Mouse (Mus musculus): ENCODE data around the gene Ttc30a2. TPM values are rescaled to one million over a fixed set of nuclear protein-coding genes. Genes with fewer than 3 reads are reported as not detected.
"Not testable (repeated sequence)": the region's sequence is repeated elsewhere in the genome, so short reads cannot be mapped to it uniquely, and the experiment has no call there.

The Ttc30a2 gene
- polyA plus RNA-seq (2012; ENCODE audit: insufficient read depth, low replicate concordance), result 0.30 and 1.3 TPM in 2 replicates

DNA sequence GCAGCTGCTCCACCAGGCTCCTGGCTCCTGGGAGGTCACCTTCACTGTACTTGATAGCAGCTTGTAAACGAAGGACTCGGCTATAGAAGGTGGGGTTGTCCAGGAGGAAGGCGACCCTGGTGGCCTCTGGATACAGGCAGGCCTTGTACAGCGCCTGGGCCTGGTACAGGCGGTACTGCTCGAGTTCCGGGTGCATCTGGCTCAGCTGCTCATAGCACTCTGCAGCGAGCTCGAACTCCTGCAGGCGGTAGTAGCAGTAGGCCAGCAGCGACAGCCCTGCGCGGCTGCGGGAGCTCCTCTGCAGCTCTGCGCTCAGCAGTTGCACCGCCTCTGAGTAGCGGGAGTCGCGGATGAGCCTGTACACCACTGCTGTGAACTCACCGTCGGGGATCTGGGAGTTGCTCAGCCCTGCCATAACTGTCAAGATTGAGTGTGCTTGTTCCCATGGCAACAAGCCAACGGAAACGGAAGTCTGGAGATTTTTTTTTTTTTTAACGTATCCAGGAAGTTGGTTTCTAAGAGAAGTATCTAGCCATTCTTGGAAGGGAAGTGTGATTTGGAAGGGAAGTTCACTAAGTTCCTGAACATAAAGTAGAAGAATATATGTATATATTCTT lies at the start of gene Ttc30a2:
Gene Ttc30a2, minus strand, starts transcription at position 419 of the 617 bp plus-strand sequence.
- not testable (repeated sequence) for H3K36me3 ChIP-seq (replicated peaks; ENCODE audit: low read length); H3K27me3 ChIP-seq (replicated peaks); H3K4me3 ChIP-seq (replicated peaks); H3K9me3 ChIP-seq; H3K4me1 ChIP-seq

DNA sequence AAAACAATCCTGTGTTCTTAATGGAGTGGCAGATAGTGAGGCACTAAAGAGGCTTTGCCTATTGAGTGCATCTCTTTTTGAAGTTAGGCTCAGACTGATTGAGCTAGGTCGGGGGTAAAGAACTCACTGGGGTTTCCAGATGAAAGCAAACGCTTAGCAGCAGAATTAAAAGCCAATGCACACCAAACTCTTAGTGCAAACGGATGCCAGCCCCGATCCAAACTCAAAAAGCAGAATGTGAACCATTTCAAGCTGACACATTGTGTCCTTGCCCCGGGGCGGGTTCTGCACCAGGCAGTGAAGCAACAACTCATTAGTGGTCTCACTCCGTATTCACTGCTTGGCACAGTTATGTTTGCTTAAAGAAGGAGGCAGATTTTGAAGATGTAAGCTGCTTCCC lies 38.9 kb upstream of the Ttc30a2 start:
- no peaks in the 10 kb centered on the region for H3K9me3 ChIP-seq
- H3K27me3 ChIP-seq (replicated peaks), result peaks cover 18% of the 10 kb centered on the region
- no peaks in the 10 kb centered on the region for H3K4me1 ChIP-seq
- TF ChIP-seq GATA1 (IDR thresholded peaks at IDR 0.05; ENCODE audit: borderline replicate concordance, low read length), result no peak
- no peak for TF ChIP-seq FLI1 (IDR thresholded peaks at IDR 0.05; ENCODE audit: low read length)
- H3K36me3 ChIP-seq (replicated peaks; ENCODE audit: low read length), result no peaks in the 10 kb centered on the region
- H3K4me3 ChIP-seq (replicated peaks), result no peak overlapping the region

DNA sequence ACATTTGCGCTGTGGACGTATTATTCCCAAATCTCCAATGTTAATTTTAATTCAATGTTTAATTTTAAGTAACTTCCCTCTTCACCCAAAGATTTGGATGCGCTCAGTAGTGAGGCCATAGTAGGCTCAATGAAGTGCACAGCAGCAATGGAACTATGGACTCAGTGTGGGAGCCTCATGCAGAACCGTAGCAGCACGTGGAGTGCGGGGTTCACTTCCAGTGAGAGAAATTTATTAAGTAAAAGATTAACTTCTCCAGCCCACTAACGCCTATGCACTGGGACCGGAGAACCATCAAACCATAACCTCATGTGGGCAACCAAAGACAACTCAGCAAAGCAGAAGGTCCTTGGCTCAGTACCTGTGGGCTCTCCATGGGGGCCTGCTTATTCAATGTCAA lies 38.2 kb upstream of the Ttc30a2 start:
- H3K36me3 ChIP-seq (replicated peaks; ENCODE audit: low read length), result no peaks in the 10 kb centered on the region
- TF ChIP-seq FLI1 (IDR thresholded peaks at IDR 0.05; ENCODE audit: low read length) (no peak), GATA1 (IDR thresholded peaks at IDR 0.05; ENCODE audit: borderline replicate concordance, low read length) (no peak)
- H3K9me3 ChIP-seq, result no peaks in the 10 kb centered on the region
- H3K4me3 ChIP-seq (replicated peaks), result no peak overlapping the region
- H3K27me3 ChIP-seq (replicated peaks), result peaks cover 22% of the 10 kb centered on the region
- no peaks in the 10 kb centered on the region for H3K4me1 ChIP-seq

DNA sequence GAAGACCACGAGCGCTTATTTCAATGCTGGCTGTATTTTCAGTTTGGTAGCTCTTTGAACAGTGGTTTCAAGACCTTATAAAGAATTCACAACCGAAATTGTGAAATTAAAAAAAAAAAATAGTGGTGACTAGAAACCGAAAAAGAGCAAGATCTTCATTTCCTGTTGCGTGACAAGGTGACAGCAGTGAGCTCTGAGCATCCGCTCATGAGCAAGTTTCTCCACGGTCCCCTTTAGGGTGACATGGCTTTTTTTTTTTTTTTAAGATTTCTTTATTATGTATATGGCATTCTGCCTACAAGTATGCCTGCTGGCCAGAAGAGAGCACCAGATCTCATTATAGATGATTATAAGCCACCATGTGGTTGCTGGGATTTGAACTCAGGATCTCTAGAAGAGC lies 37.5 kb upstream of the Ttc30a2 start:
- no peaks in the 10 kb centered on the region for H3K9me3 ChIP-seq
- no peak overlapping the region for H3K4me3 ChIP-seq (replicated peaks)
- TF ChIP-seq FLI1 (IDR thresholded peaks at IDR 0.05; ENCODE audit: low read length) (no peak), GATA1 (IDR thresholded peaks at IDR 0.05; ENCODE audit: borderline replicate concordance, low read length) (no peak)
- peaks cover 19% of the 10 kb centered on the region for H3K27me3 ChIP-seq (replicated peaks)
- no peaks in the 10 kb centered on the region for H3K36me3 ChIP-seq (replicated peaks; ENCODE audit: low read length)
- H3K4me1 ChIP-seq, result no peaks in the 10 kb centered on the region

DNA sequence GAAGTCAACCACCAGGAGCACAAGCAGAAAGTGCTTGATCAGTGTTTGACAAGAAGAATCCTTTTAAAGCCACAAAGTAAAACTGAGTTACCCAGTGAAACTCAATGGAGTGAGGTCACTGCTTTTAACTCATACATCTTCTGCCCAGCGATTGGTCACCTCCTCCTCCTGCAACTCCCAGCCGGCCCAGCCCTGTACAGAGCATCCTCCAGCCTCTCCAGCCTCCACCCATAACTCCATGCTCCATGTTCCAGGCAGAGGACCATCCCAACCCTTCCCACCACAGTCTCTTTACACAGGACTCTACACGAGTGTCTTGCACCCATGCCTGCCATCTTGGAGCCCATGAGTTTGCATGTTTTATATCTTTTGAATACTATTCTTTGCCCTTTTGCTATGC lies 36.7 kb upstream of the Ttc30a2 start:
- Histone ChIP-seq H3K9me3 (no peaks in the 10 kb centered on the region), H3K27me3 (replicated peaks) (peaks cover 19% of the 10 kb centered on the region), H3K4me1 (no peaks in the 10 kb centered on the region), H3K36me3 (replicated peaks; ENCODE audit: low read length) (no peaks in the 10 kb centered on the region), H3K4me3 (replicated peaks) (no peak overlapping the region)
- TF ChIP-seq GATA1 (IDR thresholded peaks at IDR 0.05; ENCODE audit: borderline replicate concordance, low read length), result no peak
- TF ChIP-seq FLI1 (IDR thresholded peaks at IDR 0.05; ENCODE audit: low read length), result no peak

DNA sequence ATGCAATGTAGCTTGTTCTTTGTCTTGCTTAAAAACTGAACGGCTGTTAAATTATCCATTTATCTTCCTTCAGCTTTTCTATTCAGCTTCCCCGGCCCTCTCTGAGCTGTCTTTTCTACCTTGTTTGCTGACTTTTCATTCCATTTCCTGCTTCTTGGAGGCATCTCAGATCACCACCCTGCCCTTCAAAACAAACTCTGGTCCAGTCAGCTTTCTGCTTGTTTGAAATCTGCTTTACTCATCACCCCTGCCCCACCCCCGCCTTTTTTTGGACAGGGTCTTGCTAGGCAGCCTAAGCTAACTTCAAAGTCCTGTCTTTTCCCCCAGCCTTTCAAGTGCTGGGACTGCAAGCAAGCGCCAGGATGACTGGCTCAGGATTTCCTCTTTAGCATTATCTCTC lies 28.2 kb upstream of the Ttc30a2 start:
- peaks cover 13% of the 10 kb centered on the region for H3K27me3 ChIP-seq (replicated peaks)
- no peaks in the 10 kb centered on the region for H3K4me1 ChIP-seq
- TF ChIP-seq GATA1 (IDR thresholded peaks at IDR 0.05; ENCODE audit: borderline replicate concordance, low read length) (no peak), FLI1 (IDR thresholded peaks at IDR 0.05; ENCODE audit: low read length) (no peak)

DNA sequence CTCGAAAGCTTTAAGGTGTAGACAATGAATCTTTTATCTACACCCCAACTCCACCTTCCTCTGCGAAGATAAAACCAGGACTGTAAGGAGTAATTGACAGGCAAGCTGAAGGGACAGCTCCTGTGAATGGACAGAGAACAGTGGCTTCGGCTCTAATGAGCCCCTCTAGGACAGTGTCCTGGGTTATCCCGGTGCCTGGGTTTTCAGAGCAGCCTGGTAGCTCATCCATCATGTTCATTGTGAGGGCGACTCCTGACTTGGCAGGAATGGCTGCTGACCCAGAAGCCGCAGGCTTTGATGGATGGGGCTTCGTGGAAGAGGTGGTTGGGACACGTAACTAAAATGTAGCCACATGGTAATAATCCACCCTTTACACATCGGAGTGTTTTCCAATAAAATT lies 24.9 kb upstream of the Ttc30a2 start:
- no peak for TF ChIP-seq FLI1 (IDR thresholded peaks at IDR 0.05; ENCODE audit: low read length)
- no peak for TF ChIP-seq GATA1 (IDR thresholded peaks at IDR 0.05; ENCODE audit: borderline replicate concordance, low read length)
- H3K27me3 ChIP-seq (replicated peaks), result peaks cover 25% of the 10 kb centered on the region
- H3K9me3 ChIP-seq, result no peaks in the 10 kb centered on the region
- no peak overlapping the region for H3K4me3 ChIP-seq (replicated peaks)
- H3K4me1 ChIP-seq, result no peaks in the 10 kb centered on the region
- H3K36me3 ChIP-seq (replicated peaks; ENCODE audit: low read length), result no peaks in the 10 kb centered on the region

More for the DNA sequence above, 28.2 kb upstream of the Ttc30a2 start:
- no peaks in the 10 kb centered on the region for H3K9me3 ChIP-seq
- no peak overlapping the region for H3K4me3 ChIP-seq (replicated peaks)
- H3K36me3 ChIP-seq (replicated peaks; ENCODE audit: low read length), result no peaks in the 10 kb centered on the region

DNA sequence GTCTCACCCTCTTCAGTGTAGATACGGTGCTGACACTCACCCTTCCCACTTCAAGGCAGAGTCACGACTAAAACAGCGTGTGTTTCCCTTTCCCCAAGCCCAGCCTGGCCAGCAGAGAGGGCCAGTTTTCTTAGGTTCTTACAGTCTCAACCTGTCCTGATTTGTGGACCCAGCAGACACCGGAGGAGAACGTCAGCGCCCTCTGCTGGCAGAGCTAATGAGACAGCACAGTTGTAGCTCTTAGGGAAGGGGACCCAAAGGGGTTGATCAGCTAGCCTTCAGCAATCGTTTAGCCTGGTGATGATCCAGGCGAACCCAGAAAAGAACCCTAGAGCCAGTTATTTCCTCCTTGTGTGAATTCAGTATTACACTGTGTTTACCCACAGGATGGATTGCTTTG lies 23.4 kb upstream of the Ttc30a2 start:
- Histone ChIP-seq H3K9me3 (no peaks in the 10 kb centered on the region), H3K4me1 (no peaks in the 10 kb centered on the region), H3K27me3 (replicated peaks) (peaks cover 24% of the 10 kb centered on the region), H3K4me3 (replicated peaks) (no peak overlapping the region), H3K36me3 (replicated peaks; ENCODE audit: low read length) (no peaks in the 10 kb centered on the region)
- no peak for TF ChIP-seq GATA1 (IDR thresholded peaks at IDR 0.05; ENCODE audit: borderline replicate concordance, low read length)
- no peak for TF ChIP-seq FLI1 (IDR thresholded peaks at IDR 0.05; ENCODE audit: low read length)

DNA sequence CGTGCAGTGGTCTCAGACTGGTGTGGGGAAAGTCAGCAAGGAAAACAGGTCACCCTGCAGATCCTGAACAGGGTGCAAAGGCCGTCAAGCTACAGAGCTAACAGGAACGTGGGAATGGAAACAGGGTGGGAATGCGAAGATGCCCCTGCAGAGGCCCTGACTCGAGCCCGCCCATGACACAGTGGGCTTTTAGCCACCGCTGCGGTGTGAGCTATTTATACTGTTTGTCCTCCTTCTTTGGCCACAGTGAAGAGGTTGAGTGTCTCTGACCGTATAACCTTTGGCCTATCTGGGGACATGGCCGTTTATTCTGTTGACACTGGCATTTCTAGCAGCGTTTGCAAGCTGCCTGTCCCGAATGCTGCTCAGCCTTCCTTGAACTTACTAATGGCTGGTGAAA lies 21.7 kb upstream of the Ttc30a2 start:
- Histone ChIP-seq H3K27me3 (replicated peaks) (peaks cover 30% of the 10 kb centered on the region), H3K4me3 (replicated peaks) (no peak overlapping the region), H3K36me3 (replicated peaks; ENCODE audit: low read length) (no peaks in the 10 kb centered on the region), H3K9me3 (no peaks in the 10 kb centered on the region), H3K4me1 (no peaks in the 10 kb centered on the region)
- TF ChIP-seq GATA1 (IDR thresholded peaks at IDR 0.05; ENCODE audit: borderline replicate concordance, low read length), result no peak
- TF ChIP-seq FLI1 (IDR thresholded peaks at IDR 0.05; ENCODE audit: low read length), result no peak

DNA sequence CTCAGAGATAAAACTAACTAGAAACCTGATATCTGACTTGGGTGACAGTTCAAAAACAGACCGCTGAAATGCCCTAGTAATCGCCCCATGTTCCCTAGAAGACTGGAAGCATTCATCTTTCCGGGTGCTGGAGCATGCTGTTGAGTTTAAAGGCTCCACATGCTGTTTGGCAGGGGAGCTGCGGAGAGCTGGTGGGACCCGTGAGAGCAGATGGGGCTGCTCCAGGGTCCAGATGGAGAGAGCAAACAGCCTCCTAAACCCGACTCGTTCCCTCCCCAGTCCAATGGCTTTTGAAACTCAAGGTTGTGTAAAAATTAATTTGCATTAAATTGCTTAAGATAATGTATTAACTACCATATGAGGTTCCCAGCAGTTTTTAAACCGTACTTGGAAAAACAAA lies 20.7 kb upstream of the Ttc30a2 start:
- no peak overlapping the region for H3K4me3 ChIP-seq (replicated peaks)
- no peaks in the 10 kb centered on the region for H3K36me3 ChIP-seq (replicated peaks; ENCODE audit: low read length)
- no peak for TF ChIP-seq GATA1 (IDR thresholded peaks at IDR 0.05; ENCODE audit: borderline replicate concordance, low read length)
- TF ChIP-seq FLI1 (IDR thresholded peaks at IDR 0.05; ENCODE audit: low read length), result no peak

DNA sequence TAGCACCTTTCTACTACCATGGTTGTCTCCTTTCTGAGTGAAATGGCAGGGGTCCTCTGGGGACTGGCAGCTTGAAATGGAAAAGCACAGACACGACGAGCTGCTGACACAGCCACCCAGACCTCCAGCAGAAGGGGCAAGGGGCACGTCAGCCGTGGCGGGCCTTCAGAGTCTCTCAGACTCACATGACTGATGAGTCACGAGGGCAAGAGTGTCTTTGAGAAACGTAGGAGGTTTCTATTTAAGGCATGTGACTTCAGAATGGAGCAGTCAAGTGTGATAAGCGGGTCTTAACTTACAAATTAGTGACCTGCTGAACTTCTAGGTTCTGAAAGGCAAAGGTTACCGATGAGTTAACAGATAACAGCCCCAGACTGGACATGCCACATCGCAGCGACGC lies 19.8 kb upstream of the Ttc30a2 start:
- Histone ChIP-seq H3K4me1 (no peaks in the 10 kb centered on the region), H3K9me3 (no peaks in the 10 kb centered on the region), H3K36me3 (replicated peaks; ENCODE audit: low read length) (no peaks in the 10 kb centered on the region), H3K27me3 (replicated peaks) (peaks cover 37% of the 10 kb centered on the region), H3K4me3 (replicated peaks) (no peak overlapping the region)
- no peak for TF ChIP-seq FLI1 (IDR thresholded peaks at IDR 0.05; ENCODE audit: low read length)
- TF ChIP-seq GATA1 (IDR thresholded peaks at IDR 0.05; ENCODE audit: borderline replicate concordance, low read length), result no peak

More for the DNA sequence above, 20.7 kb upstream of the Ttc30a2 start:
- Histone ChIP-seq H3K4me1 (no peaks in the 10 kb centered on the region), H3K9me3 (no peaks in the 10 kb centered on the region), H3K27me3 (replicated peaks) (peaks cover 33% of the 10 kb centered on the region)
